Mouse (Mus musculus): ENCODE data around the gene Mtif3. TPM values are rescaled to one million over a fixed set of nuclear protein-coding genes. Genes with fewer than 3 reads are reported as not detected.

The Mtif3 gene
- total and polyA plus RNA-seq, 3 experiments = 22.7 to 38.2 TPM; not detected in 1

- no peak overlapping the region for H3K27ac ChIP-seq (ENCODE audit: control insufficient read depth, low read depth, low read length)
- H3K9ac ChIP-seq (ENCODE audit: control insufficient read depth, low read depth, low read length, poor library complexity, severe bottlenecking) = no peak overlapping the region
- TF ChIP-seq SIN3A (IDR thresholded peaks at IDR 0.05; ENCODE audit: low read length) (no peak), NRF1 (IDR thresholded peaks at IDR 0.05; ENCODE audit: insufficient read depth, low read depth, low read length, poor library complexity, severe bottlenecking) (no peak), CHD1 (IDR thresholded peaks at IDR 0.05; ENCODE audit: low read depth, low read length) (no peak), RAD21 (IDR thresholded peaks at IDR 0.05; ENCODE audit: low read depth, low read length) (peak; percentile 92), MYC (IDR thresholded peaks at IDR 0.05; ENCODE audit: low read depth, low read length) (no peak), MAZ (IDR thresholded peaks at IDR 0.05; ENCODE audit: low read depth, low read length) (peak; percentile 29; the same call in 1 of the 2 replicates), ZNF384 (IDR thresholded peaks at IDR 0.05; ENCODE audit: low read depth, low read length) (peak; percentile 44), ZC3H11A (IDR thresholded peaks at IDR 0.05; ENCODE audit: low read depth, low read length) (peak; percentile 71), RCOR1 (IDR thresholded peaks at IDR 0.05; ENCODE audit: low read depth, low read length) (no peak), GABPA (IDR thresholded peaks at IDR 0.05; ENCODE audit: low read depth, low read length) (no peak), MXI1 (IDR thresholded peaks at IDR 0.05; ENCODE audit: low read depth, low read length) (no peak), ETS1 (IDR thresholded peaks at IDR 0.05; ENCODE audit: low read depth, low read length) (no peak), CTCF (IDR thresholded peaks at IDR 0.05 in 2 of 3, conservative IDR thresholded peaks at IDR 0.05 in 1 of 3; ENCODE audit: control insufficient read depth in 1 of 3, insufficient read depth in 1 of 3, low read depth in 2 of 3, low read length in 3 of 3, poor library complexity in 1 of 3, severe bottlenecking in 1 of 3) (peak; percentile 88 to 98 (median 94); a peak in 5 of 6 replicates), SMC3 (IDR thresholded peaks at IDR 0.05; ENCODE audit: low read depth, low read length) (peak; percentile 96), POLR2AphosphoS2 (IDR thresholded peaks at IDR 0.05; ENCODE audit: low read length) (no peak)
- H3K27me3 ChIP-seq (ENCODE audit: control insufficient read depth in 1 of 2, insufficient read depth in 2 of 2, low read length in 2 of 2) = no peaks in the 10 kb centered on the region
- H3K4me3 ChIP-seq (ENCODE audit: control insufficient read depth in 1 of 2, insufficient read depth in 1 of 2, low read depth in 2 of 2, low read length in 2 of 2) = no peak overlapping the region
- DNase-seq (ENCODE audit: low read depth, low spot score) = peak; percentile 84
- no peaks in the 10 kb centered on the region for H3K36me3 ChIP-seq (ENCODE audit: control insufficient read depth in 1 of 2, insufficient read depth in 2 of 2, low read length in 2 of 2)
- no peaks in the 10 kb centered on the region for H3K79me2 ChIP-seq (ENCODE audit: control insufficient read depth, insufficient read depth, low read length, poor library complexity)
- no peaks in the 10 kb centered on the region for H3K4me1 ChIP-seq (ENCODE audit: control insufficient read depth in 1 of 2, insufficient read depth in 2 of 2, low read length in 2 of 2)
- H3K9me3 ChIP-seq (replicated peaks; ENCODE audit: insufficient read depth, low read length) = no peaks in the 10 kb centered on the region
Measured at GRCm38 (mm10) chr5:146914088-146914766, 49.4 kb downstream of the Mtif3 start.

GRCm38 (mm10) chr5:146913355-146913754 lies 50.2 kb downstream of the Mtif3 start:
- Histone ChIP-seq H3K36me3 (ENCODE audit: control insufficient read depth in 1 of 2, insufficient read depth in 2 of 2, low read length in 2 of 2) (no peaks in the 10 kb centered on the region), H3K27me3 (ENCODE audit: control insufficient read depth in 1 of 2, insufficient read depth in 2 of 2, low read length in 2 of 2) (no peaks in the 10 kb centered on the region), H3K9me3 (replicated peaks; ENCODE audit: insufficient read depth, low read length) (no peaks in the 10 kb centered on the region), H3K9ac (ENCODE audit: control insufficient read depth, low read depth, low read length, poor library complexity, severe bottlenecking) (no peak overlapping the region), H3K79me2 (ENCODE audit: control insufficient read depth, insufficient read depth, low read length, poor library complexity) (no peaks in the 10 kb centered on the region), H3K4me3 (ENCODE audit: control insufficient read depth in 1 of 2, insufficient read depth in 1 of 2, low read depth in 2 of 2, low read length in 2 of 2) (no peak overlapping the region), H3K27ac (ENCODE audit: control insufficient read depth, low read depth, low read length) (no peak overlapping the region), H3K4me1 (ENCODE audit: control insufficient read depth in 1 of 2, insufficient read depth in 2 of 2, low read length in 2 of 2) (no peaks in the 10 kb centered on the region)
- TF ChIP-seq USF2 (IDR thresholded peaks at IDR 0.05; ENCODE audit: borderline replicate concordance in 1 of 2, insufficient read depth in 1 of 2, low read depth in 1 of 2, low read length in 2 of 2) (no peak), CHD1 (IDR thresholded peaks at IDR 0.05; ENCODE audit: low read depth, low read length) (no peak), POLR2AphosphoS5 (IDR thresholded peaks at IDR 0.05; ENCODE audit: borderline replicate concordance, low read depth, low read length) (no peak), RAD21 (IDR thresholded peaks at IDR 0.05; ENCODE audit: low read depth, low read length) (no peak)
- no peak for DNase-seq (ENCODE audit: low read depth, low spot score)

Data from MEL (cell line).